Mouse (Mus musculus): Measurements from ENCODE around the gene Chd3. TPM values are rescaled to one million over a fixed set of nuclear protein-coding genes. Genes with fewer than 3 reads are reported as not detected.

The Chd3 gene
- polyA plus RNA-seq, 1 experiment from 2014 or later = 35.5 TPM

DNA sequence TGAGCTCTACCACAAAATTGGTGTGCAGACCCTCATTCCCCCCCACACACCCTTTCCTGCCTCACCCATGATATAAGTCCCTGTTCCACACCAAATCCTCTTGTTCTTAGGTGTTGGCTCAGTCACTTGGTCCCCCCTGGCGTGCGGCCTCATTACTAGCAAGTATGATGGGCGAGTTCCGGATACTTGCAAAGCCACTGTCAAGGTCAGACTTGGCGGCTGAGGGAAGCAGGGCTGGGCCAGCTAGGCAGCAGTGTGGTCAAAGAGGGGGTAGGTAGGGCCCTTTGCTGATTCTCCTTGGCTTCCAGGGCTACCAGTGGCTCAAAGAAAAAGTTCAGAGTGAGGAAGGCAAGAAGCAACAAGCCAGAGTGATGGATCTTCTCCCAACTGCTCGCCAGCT, 38.1 kb downstream of the Chd3 start:
- Histone ChIP-seq H3K4me1 (ENCODE audit: control insufficient read depth, insufficient read depth, low read length) (peaks cover 23% of the 10 kb centered on the region), H3K36me3 (ENCODE audit: control insufficient read depth, insufficient read depth, low read length) (no peaks in the 10 kb centered on the region), H3K27ac (ENCODE audit: low read length) (no peak overlapping the region), H3K4me2 (ENCODE audit: low read depth, low read length) (peak overlapping the region; percentile 75; the same call in 1 of the 2 replicates), H3K9ac (ENCODE audit: low read depth, low read length) (peak overlapping the region; percentile 74; the same call in 1 of the 2 replicates), H3K9me3 (ENCODE audit: control insufficient read depth, low read length) (no peaks in the 10 kb centered on the region), H3K27me3 (replicated peaks; ENCODE audit: control insufficient read depth, insufficient read depth, low read length) (no peaks in the 10 kb centered on the region; the same call in 1 of the 2 replicates), H3K4me3 (ENCODE audit: low read length) (peak overlapping the region; percentile 62; the same call in 1 of the 2 replicates)
- 79% methylated on average over 6 of the region's 6 CpGs for WGBS
- no peak for ATAC-seq

DNA sequence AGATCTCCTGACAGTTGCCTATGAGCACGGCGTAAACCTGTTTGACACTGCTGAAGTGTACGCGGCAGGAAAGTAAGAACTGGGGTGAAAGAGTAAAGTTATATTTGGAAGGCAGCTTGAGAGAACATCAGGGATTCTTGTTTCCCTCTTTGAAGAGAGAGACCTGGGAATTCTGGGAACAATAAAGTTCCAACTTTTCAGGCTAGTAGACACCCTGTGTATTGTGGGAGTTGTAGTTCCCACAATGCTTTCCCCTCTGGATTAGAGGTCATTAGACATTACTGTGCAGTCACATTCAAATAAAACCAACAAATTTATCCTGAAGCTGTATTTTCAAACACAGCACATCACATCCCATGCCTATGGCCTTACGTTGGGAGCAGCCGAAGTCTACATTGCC, 40.7 kb downstream of the Chd3 start:
- no peak for ATAC-seq
- H3K9me3 ChIP-seq (ENCODE audit: control insufficient read depth, low read length) = no peaks in the 10 kb centered on the region
- no peaks in the 10 kb centered on the region; the same call in 1 of the 2 replicates for H3K27me3 ChIP-seq (replicated peaks; ENCODE audit: control insufficient read depth, insufficient read depth, low read length)
- H3K4me1 ChIP-seq (ENCODE audit: control insufficient read depth, insufficient read depth, low read length) = peaks cover 37% of the 10 kb centered on the region
- H3K4me3 ChIP-seq (ENCODE audit: low read length) = no peak overlapping the region
- no peak overlapping the region for H3K27ac ChIP-seq (ENCODE audit: low read length)
- 91% methylated on average over 6 of the region's 6 CpGs for WGBS
- H3K36me3 ChIP-seq (ENCODE audit: control insufficient read depth, insufficient read depth, low read length) = no peaks in the 10 kb centered on the region
- no peak overlapping the region for H3K9ac ChIP-seq (ENCODE audit: low read depth, low read length)
- H3K4me2 ChIP-seq (ENCODE audit: low read depth, low read length) = no peak overlapping the region

DNA sequence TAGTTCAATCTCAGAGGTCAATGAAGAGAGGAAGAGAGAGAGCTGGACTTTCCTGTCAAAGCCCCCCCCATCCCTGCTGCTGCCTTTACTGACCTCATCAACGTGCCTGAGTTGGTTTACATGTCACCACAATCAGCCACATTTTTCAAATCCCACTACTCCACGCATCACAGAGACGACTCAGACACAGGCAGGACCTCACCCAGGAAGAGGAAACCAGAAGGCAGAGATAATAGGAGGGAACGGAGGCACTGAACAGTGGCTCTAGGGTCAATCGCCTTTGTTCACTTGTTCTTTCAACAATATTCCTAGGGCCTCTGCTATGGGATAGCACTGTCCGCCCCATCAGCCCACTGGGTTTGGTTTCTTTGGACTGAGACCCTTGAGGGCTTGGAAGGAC, 41.6 kb downstream of the Chd3 start:
- Histone ChIP-seq H3K4me2 (ENCODE audit: low read depth, low read length) (no peak overlapping the region), H3K36me3 (ENCODE audit: control insufficient read depth, insufficient read depth, low read length) (no peaks in the 10 kb centered on the region), H3K9me3 (ENCODE audit: control insufficient read depth, low read length) (no peaks in the 10 kb centered on the region), H3K27ac (ENCODE audit: low read length) (no peak overlapping the region), H3K9ac (ENCODE audit: low read depth, low read length) (no peak overlapping the region), H3K4me3 (ENCODE audit: low read length) (no peak overlapping the region), H3K4me1 (ENCODE audit: control insufficient read depth, insufficient read depth, low read length) (peaks cover 35% of the 10 kb centered on the region), H3K27me3 (replicated peaks; ENCODE audit: control insufficient read depth, insufficient read depth, low read length) (no peaks in the 10 kb centered on the region; the same call in 1 of the 2 replicates)
- WGBS = 53% methylated on average over 6 of the region's 6 CpGs
- ATAC-seq = no peak

DNA sequence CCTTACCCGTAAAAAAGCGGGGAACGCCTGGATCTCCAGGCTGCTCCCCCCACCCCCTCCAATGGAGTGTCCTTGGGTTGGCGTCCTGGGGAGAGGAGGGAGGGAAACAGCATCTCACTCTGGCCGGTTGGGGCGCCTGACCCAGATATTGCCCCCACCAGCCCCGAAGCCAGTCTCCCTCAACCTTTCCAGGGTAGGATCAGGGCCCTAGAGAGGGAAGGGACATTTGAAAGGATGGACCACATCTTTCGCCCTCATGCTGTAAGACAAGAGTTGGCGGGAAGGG, 42.1 kb downstream of the Chd3 start:
- no peak for ATAC-seq
- 18% methylated on average over 9 of the region's 9 CpGs for WGBS
- Histone ChIP-seq H3K27me3 (replicated peaks; ENCODE audit: control insufficient read depth, insufficient read depth, low read length) (no peaks in the 10 kb centered on the region; the same call in 1 of the 2 replicates), H3K36me3 (ENCODE audit: control insufficient read depth, insufficient read depth, low read length) (no peaks in the 10 kb centered on the region), H3K27ac (ENCODE audit: low read length) (no peak overlapping the region), H3K9ac (ENCODE audit: low read depth, low read length) (no peak overlapping the region), H3K4me1 (ENCODE audit: control insufficient read depth, insufficient read depth, low read length) (peaks cover 35% of the 10 kb centered on the region), H3K4me2 (ENCODE audit: low read depth, low read length) (peak overlapping the region; percentile 99; the same call in 1 of the 2 replicates), H3K4me3 (ENCODE audit: low read length) (0 out of 2 replicates have a peak overlapping the region, but pooled peaks have one; percentile 60), H3K9me3 (ENCODE audit: control insufficient read depth, low read length) (no peaks in the 10 kb centered on the region)

DNA sequence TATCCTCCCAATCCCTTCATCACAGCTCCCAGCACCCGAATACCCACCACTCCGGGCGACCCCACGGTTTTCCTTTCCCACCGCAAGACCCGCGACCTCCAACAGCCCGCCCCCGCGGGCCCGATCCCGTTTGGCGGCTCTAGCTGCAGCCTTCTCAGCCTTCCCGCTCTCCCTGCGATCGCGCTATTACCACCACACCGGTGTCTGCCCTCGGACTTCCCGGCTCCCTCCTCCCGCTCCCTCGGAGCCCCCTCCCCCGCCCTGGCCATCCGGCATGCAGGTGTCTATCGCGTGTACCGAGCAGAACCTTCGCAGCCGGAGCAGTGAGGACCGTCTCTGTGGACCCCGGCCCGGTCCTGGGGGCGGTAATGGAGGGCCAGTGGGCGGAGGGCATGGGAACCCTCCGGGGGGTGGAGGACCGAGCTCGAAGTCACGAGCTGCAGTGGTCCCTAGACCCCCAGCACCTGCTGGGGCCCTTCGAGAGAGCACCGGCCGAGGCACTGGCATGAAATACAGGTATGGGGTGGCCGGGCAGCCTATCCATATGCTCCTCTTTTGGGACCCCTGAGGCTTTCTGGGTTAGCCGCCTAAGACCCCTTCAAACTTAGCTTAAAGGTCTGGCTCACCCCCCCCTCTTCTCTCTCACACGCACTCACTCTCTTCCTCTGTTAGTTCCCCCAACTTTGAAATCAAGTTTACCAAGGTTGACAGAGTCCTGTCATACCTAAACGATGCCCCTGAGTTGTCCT, 42.6 kb downstream of the Chd3 start:
- H3K27ac ChIP-seq (ENCODE audit: low read length) = no peak overlapping the region
- peak overlapping the region; percentile 99 for H3K4me2 ChIP-seq (ENCODE audit: low read depth, low read length)
- H3K4me3 ChIP-seq (ENCODE audit: low read length) = peak overlapping the region; percentile 60
- H3K27me3 ChIP-seq (replicated peaks; ENCODE audit: control insufficient read depth, insufficient read depth, low read length) = no peaks in the 10 kb centered on the region; the same call in 1 of the 2 replicates
- no peaks in the 10 kb centered on the region for H3K36me3 ChIP-seq (ENCODE audit: control insufficient read depth, insufficient read depth, low read length)
- WGBS = 1% methylated on average over 45 of the region's 45 CpGs
- peaks cover 39% of the 10 kb centered on the region for H3K4me1 ChIP-seq (ENCODE audit: control insufficient read depth, insufficient read depth, low read length)
- peak; percentile 16 for ATAC-seq
- no peaks in the 10 kb centered on the region for H3K9me3 ChIP-seq (ENCODE audit: control insufficient read depth, low read length)
- peak overlapping the region; percentile 78 for H3K9ac ChIP-seq (ENCODE audit: low read depth, low read length)

DNA sequence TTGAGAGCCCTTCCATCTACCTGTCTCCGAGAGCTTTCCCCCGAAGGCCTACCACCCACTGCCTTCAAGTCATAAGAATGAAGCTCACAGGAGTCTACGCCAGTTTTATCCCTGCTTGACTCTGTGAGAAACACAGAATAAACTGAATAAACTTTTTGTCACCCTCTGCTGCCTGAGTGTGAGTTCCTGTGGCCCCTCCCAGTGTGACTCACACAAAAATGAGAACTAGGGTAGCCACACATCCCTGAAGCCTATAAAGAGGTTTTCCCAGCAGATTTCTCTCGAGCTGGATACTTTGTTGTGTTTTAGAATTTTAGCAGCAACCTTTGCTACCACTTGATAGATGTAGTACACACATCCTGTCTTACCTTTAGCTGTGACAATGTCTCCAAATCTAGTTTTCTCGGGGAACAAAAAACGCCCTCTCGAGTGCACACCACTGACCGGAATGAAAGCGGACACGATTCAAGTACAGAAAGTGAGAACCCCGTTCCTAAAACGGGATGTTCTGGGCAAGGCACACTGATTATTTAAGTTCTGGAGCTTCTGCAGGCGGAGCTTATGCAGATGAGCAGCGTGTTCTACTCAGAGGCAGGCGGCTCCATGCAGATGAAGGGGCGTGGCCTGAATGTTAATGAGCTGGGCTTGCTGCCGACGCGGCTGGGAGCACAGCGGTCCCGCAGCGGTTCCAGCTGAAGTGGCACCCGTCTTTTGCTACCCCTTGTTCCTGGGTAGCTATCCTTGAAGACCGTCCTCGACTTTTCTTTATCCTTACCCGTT, 43.4 kb downstream of the Chd3 start, which contains the start of gene Kcnab3:
Kcnab3 (plus strand) TSS at position 631 of the 780 bp plus-strand sequence.
- H3K4me3 ChIP-seq (ENCODE audit: low read length) = peak within 1 kb of the TSS; percentile 60

DNA sequence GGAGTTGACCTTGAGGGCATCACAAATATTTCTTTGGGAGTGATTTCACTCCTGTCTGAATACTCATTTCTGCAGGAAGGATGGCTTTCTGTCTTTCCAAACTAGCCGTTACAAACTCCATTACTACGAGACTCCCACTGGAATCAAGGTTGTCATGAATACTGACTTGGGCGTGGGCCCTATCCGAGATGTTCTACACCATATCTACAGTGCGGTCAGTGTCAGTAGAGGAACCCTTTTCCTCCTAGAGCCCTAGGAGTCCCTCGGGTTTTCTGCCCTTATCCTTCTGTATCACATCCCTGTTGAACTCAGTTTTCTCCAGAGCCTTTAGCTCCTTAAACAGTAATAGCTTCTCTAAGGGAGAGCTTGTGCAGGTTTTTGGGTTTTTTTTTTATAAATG, 44.5 kb downstream of the Chd3 start:
- Histone ChIP-seq H3K9ac (ENCODE audit: low read depth, low read length) (peak overlapping the region; percentile 79), H3K4me3 (ENCODE audit: low read length) (peak overlapping the region; percentile 72), H3K27ac (ENCODE audit: low read length) (no peak overlapping the region), H3K27me3 (replicated peaks; ENCODE audit: control insufficient read depth, insufficient read depth, low read length) (no peaks in the 10 kb centered on the region; the same call in 1 of the 2 replicates), H3K4me2 (ENCODE audit: low read depth, low read length) (peak overlapping the region; percentile 83), H3K4me1 (ENCODE audit: control insufficient read depth, insufficient read depth, low read length) (peaks cover 33% of the 10 kb centered on the region), H3K36me3 (ENCODE audit: control insufficient read depth, insufficient read depth, low read length) (no peaks in the 10 kb centered on the region), H3K9me3 (ENCODE audit: control insufficient read depth, low read length) (no peaks in the 10 kb centered on the region)
- no peak for ATAC-seq
- 79% methylated on average over 6 of the region's 6 CpGs for WGBS

More for the DNA sequence above, 43.4 kb downstream of the Chd3 start, which contains the start of gene Kcnab3:
- Histone ChIP-seq H3K4me2 (ENCODE audit: low read depth, low read length) (peak within 1 kb of the TSS; percentile 99), H3K9ac (ENCODE audit: low read depth, low read length) (peak within 1 kb of the TSS; percentile 78), H3K27ac (ENCODE audit: low read length) (peak within 1 kb of the TSS; percentile 29), H3K36me3 (ENCODE audit: control insufficient read depth, insufficient read depth, low read length) (no peaks in the 10 kb centered on the region), H3K9me3 (ENCODE audit: control insufficient read depth, low read length) (no peaks in the 10 kb centered on the region), H3K4me1 (ENCODE audit: control insufficient read depth, insufficient read depth, low read length) (peaks cover 33% of the 10 kb centered on the region), H3K27me3 (replicated peaks; ENCODE audit: control insufficient read depth, insufficient read depth, low read length) (no peaks in the 10 kb centered on the region; the same call in 1 of the 2 replicates)
- ATAC-seq = peak; percentile 74
- WGBS = 10% methylated on average over 26 of the region's 26 CpGs

DNA sequence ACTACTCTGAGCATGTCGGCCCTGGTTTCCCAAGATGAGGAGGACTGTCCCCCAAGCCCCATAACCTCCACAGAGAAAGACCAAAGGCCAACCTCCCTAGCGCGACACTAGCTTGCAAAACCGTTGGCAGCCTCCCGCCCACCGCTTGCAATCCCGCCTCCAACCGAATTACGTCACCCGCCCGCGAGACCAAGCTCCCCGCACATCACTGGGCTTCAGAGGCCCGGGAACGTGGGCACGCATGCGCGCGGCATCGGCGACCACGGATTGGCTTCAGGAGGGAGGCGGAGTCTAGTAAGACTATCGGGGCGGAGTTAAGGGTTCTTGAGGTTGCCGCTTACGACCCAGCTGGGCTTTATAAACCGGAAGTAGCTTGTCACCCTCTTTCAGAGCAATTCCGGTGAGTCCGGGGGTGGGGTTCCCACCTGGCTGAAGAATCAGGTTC, 45.5 kb downstream of the Chd3 start, which contains the start of the genes Cntrob and Trappc1:
Cntrob (minus strand) TSS at position 109 of the 445 bp plus-strand sequence.
Trappc1 (plus strand) TSS at position 314 of the 445 bp plus-strand sequence.
- Histone ChIP-seq H3K27me3 (replicated peaks; ENCODE audit: control insufficient read depth, insufficient read depth, low read length) (no peaks in the 10 kb centered on the region; the same call in 1 of the 2 replicates), H3K9ac (ENCODE audit: low read depth, low read length) (peak within 1 kb of the TSS; percentile 84), H3K27ac (ENCODE audit: low read length) (peak within 1 kb of the TSS; percentile 85), H3K4me2 (ENCODE audit: low read depth, low read length) (peak within 1 kb of the TSS; percentile 83), H3K9me3 (ENCODE audit: control insufficient read depth, low read length) (no peaks in the 10 kb centered on the region), H3K4me3 (ENCODE audit: low read length) (peak within 1 kb of the TSS; percentile 72), H3K36me3 (ENCODE audit: control insufficient read depth, insufficient read depth, low read length) (no peaks in the 10 kb centered on the region), H3K4me1 (ENCODE audit: control insufficient read depth, insufficient read depth, low read length) (peaks cover 33% of the 10 kb centered on the region)
- WGBS = under 1% methylated on average over 30 of the region's 30 CpGs
- peak; percentile 91 for ATAC-seq
